In the genomic region with DNA sequence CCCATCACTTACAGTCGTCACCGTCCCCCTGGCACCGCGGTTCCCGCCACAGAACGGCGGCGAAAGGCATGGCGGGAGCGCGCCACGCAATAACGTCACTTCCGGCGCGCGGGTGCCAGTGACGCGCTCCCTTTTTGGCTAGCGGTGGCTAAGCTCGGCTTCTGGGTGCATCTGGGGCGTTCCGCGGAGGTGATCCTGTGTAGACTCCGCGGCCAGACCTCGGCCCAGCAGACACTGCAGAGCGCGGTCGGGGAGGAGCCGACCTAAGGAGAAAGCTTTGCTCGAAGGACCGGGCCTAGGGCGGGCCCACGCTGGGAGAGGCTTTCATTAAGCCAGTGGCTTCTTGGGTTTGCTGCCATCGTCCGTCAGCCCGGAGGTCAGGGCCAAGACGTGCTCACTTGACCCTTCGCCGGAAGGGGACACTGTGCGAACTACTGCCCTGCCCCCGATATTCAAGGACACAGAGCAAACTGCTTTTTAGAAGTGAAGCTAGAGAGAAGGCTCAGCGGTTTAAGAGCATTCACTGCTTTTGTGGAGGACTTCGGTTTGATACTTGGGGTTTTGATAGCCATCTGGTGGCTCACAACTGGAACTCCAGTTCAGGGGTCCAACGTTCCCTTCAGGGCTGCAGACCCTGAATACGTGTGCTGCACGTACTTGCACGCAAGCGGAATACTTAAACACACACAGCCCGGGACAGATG, we compare ENCODE assay signal across 8 mouse cellular contexts. TPM values are rescaled to one million over a fixed set of nuclear protein-coding genes. Genes with fewer than 3 reads are reported as not detected.
DNase-seq lines count a peak whose midpoint lies in the region; ATAC-seq and TF ChIP-seq lines count a peak whose summit lies in the region.

Gene Rfc4 (minus strand): TSS at position 65 of the 703 bp plus-strand sequence.

- peak; percentile 91 for ATAC-seq in inflammation-experienced regulatory T-cells, adult 6 months
- peak; percentile 95 for ATAC-seq in megakaryocyte progenitor cell, adult 5-6 weeks (replicated peaks; ENCODE audit: poor library complexity)

- intact Hi-C loops in left cerebral cortex, postnatal 10 days (cut with DNase I): loop anchor here (5.0 kb wide), 1 partner anchor 36 kb away; no protein-coding TSS in a partner anchor

- TF ChIP-seq POLR2A in cortical plate, adult 2 months (IDR thresholded peaks at IDR 0.05; ENCODE audit: extremely low read depth, insufficient read depth, low read length): peak; percentile 79; the same call in 1 of the 2 replicates

- H3K4me1 ChIP-seq in cortical plate, adult 2 months (ENCODE audit: control insufficient read depth, insufficient read depth, low read length): peaks cover 3% of the 10 kb centered on the region; the same call in 1 of the 2 replicates

- peak within 1 kb of the TSS; percentile 99 for H3K27ac ChIP-seq in cortical plate, adult 2 months (ENCODE audit: insufficient read depth, low read length)

- peak; percentile 91 for DNase-seq in adipocyte (ENCODE audit: low spot score)
- DNase-seq in gastrocnemius, postnatal 10 days: peak; percentile 94
- DNase-seq in left cerebral cortex, postnatal 10 days (ENCODE audit: extremely low spot score in 1 of 2, low spot score in 2 of 2): peak; percentile 87 to 94
- peak; percentile 93 to 95 for DNase-seq in right cerebral cortex, postnatal 10 days (ENCODE audit: low spot score in 2 of 2)
- peak; percentile 90 for DNase-seq in urinary bladder, postnatal 14 days (ENCODE audit: low spot score)

- TF ChIP-seq CTCF in cortical plate, adult 2 months (IDR thresholded peaks at IDR 0.05; ENCODE audit: extremely low read depth, insufficient read depth, low read length): 0 out of 2 replicates have a peak, but pooled peaks have one; percentile 12

- H3K4me3 ChIP-seq in cortical plate, adult 2 months (ENCODE audit: insufficient read depth, low read length): peak within 1 kb of the TSS; percentile 70

RNA-seq across cellular contexts. Expression of gene Rfc4, which starts in this region (rescaled TPM):
- polyA plus RNA-seq in cortical plate, adult 2 months (2012; rRNA removed): 1.1 and 1.3 TPM in 2 replicates
- total RNA-seq in gastrocnemius, postnatal 10 days (2021): 1 to 10 TPM; 7.4 to 8.2 TPM
- polyA plus RNA-seq in inflammation-experienced regulatory T-cells, adult 6 months (2017; shearing (Covaris generic)): 100 to 1,000 TPM in 1 of 3 experiments, 10 to 100 TPM in 2; 34.3 to 110 (median 50.4) TPM
- 1 to 10 TPM; 5.9 to 8.4 TPM for total RNA-seq in left cerebral cortex, postnatal 10 days (2021)
- 195 and 224 TPM in 2 replicates for total RNA-seq in megakaryocyte progenitor cell, adult 5-6 weeks (2015)
- 72.3 and 90.3 TPM in 2 replicates for total RNA-seq in megakaryocyte progenitor cell, adult 5-6 weeks (2017)

Comparison
In these comparisons a context has a peak if more than half of its experiments do, and no peak if none do; other contexts are left out.
1. Peak in every context shown above with its lines: DNase-seq, ATAC-seq, H3K4me3 ChIP-seq and H3K27ac ChIP-seq.
2. RNA of gene Rfc4 (total RNA-seq): 72.3 to 224 TPM in megakaryocyte progenitor cell, adult 5-6 weeks; 5.9 to 8.4 TPM in left cerebral cortex, postnatal 10 days and 7.4 to 8.2 TPM in gastrocnemius, postnatal 10 days; every median in the first group is over 4 times any median in the second.
3. RNA of gene Rfc4 (polyA plus RNA-seq): 34.3 to 110 TPM in inflammation-experienced regulatory T-cells, adult 6 months; 1.1 to 1.3 TPM in cortical plate, adult 2 months; every median in the first group is over 10 times any median in the second.